Mouse (Mus musculus): ENCODE measurements around the gene Ppox.
A peak's percentile ranks its signal among the peaks of the same experiment; 100 is the strongest.
"Not testable (repeated sequence)": the region's sequence is repeated elsewhere in the genome, so short reads cannot be mapped to it uniquely, and the experiment has no call there.

Gene Ppox

GRCm38 (mm10) chr1:171245353-171245752 is 35.6 kb downstream of the Ppox start:
- no peak for DNase-seq (ENCODE audit: low spot score in 2 of 2)

DNA sequence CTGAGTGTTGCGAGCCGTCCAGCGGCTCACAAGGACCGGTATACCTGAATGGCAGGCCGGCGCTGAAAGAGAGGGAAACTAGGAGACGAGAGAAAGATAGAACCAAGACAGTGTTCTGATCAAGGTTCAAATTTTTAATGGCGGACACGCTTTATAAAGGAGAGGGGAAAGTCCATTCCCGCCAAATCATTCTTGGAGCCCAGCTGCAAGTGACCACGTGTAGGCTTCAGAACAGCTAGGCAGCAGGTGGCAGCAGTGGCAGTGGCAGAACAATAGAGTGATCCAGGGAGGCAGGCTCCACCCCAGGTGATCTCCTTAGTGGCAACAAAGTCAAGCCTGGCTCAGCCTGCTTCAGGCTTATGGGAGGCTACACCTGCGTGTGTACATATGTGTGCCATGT is 39.0 kb downstream of the Ppox start:
- DNase-seq (ENCODE audit: low spot score in 2 of 2): not testable (repeated sequence)

DNA sequence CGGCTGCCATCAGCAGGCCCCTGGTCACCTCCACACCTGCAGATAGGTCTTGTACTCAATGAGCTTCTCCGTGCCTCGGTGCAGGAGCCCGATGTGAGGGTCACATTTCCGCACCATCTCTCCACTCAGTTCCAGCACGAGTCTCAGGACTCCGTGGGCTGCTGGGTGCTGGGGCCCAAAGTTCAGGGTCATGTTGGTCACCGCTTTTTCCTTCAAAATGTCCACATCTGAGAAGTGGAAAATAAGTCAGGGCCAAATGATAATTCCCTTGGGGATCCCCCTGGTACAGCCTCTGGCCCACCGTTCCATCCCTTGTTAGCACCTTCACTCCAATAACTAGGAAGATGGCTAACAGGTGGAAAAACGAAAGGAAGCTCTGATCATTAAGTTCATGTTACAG is 40.1 kb downstream of the Ppox start:
- no peak for DNase-seq (ENCODE audit: low spot score in 2 of 2)

- no peak for DNase-seq (ENCODE audit: low spot score in 2 of 2)
Measured at GRCm38 (mm10) chr1:171239992-171240744, 40.8 kb downstream of the Ppox start.

DNA sequence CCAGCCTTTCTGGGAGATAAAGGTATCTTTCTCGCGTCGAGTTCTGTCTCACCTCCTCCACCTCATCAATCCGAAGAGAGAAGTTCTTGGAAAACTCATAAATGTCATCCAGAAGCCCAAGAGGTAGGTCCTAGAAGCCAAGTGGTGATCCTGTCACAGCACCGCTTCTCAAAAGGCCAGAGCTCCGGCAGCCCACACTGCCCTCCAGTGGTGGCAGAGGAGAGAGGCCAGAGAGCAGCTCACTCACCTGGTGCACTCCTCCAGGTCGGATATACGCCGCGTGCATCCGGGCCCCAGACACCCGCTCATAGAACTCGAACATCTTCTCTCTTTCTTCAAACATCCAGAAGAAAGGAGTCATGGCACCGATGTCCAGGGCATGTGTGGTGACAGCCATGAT is 42.5 kb downstream of the Ppox start:
- peak; percentile 41 to 48 for DNase-seq (ENCODE audit: low spot score in 2 of 2)

- no peak for DNase-seq (ENCODE audit: low spot score in 2 of 2)
Measured at GRCm38 (mm10) chr1:171237438-171237837, 43.5 kb downstream of the Ppox start.

- DNase-seq (ENCODE audit: low spot score in 2 of 2): no peak
Measured at GRCm38 (mm10) chr1:171235791-171236190, 45.2 kb downstream of the Ppox start.

- no peak for DNase-seq (ENCODE audit: low spot score in 2 of 2)
Measured at GRCm38 (mm10) chr1:171234538-171234937, 46.4 kb downstream of the Ppox start.

DNA sequence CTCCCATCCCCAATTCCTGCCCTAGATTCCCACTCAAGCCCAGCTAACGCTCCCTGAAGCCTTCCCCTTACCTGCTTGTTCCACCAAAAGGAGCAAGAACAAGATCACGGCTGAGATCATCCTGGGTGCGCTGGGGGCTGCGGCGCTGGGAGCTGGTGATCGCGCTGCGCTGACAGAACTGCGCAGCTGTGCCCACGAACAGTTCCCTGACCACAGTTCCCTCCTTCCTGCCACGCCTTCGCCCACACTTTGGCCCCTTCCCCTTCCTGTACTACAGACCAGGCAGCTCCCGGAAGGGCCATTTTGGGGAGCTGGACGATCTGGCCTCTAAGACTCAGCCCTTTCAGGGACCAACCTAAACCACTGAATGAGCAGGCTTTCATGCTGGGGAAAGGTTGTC is 46.9 kb downstream of the Ppox start, which contains the start of gene Fcer1g:
TSS of gene Fcer1g (minus strand) at position 240 of the 400 bp plus-strand sequence.
- DNase-seq (ENCODE audit: low spot score in 2 of 2): peak; percentile 41 to 44

DNA sequence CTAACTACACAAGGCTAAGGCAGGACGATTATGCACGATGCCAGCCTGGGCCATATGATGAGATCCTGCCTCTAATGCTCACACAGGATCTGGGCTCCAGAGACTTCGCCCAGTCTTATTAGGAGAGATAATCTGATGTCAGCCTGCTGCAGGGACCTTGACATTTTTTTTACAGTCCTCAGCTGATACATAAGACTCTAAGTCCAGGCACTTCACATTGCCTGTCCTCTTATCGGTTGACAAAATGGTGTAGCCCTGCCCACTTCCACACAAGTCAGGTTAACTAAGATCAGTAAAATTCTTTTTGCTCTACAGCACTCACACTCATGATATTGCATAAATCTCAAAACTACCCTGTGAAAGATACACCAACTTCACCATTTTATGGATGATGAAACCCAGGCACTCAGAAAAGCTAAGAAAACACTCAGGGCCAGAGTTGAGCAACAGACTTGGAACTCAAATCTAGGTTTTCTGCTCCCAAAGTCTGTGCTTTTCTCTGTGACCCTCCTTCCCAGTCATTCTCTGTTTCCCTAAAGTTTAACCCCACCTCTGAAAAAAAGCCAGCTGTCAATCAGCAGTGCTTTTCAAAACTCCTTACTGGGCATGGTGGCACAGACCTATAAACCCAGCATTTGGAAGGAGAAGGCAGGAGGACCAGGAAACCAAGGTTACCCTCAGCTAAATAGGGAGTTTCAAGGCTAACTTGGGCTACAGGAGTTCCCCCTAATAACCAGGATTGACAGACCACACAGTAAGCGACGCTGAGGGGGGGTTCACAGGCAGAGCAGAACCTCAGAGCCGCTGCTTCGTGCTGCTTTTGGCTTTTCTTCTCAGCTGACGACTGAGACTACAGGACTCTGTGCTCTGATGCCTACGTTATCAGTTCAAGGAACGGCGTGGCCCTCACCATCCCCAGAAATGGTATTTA is 47.9 kb downstream of the Ppox start:
- no peak for DNase-seq (ENCODE audit: low spot score in 2 of 2)

GRCm38 (mm10) chr1:171232348-171232747 is 48.6 kb downstream of the Ppox start:
- DNase-seq (ENCODE audit: low spot score in 2 of 2): no peak

- no peak for DNase-seq (ENCODE audit: low spot score in 2 of 2)
Measured at GRCm38 (mm10) chr1:171231844-171232243, 49.1 kb downstream of the Ppox start.

GRCm38 (mm10) chr1:171230215-171230614 is 50.8 kb downstream of the Ppox start:
- DNase-seq (ENCODE audit: low spot score in 2 of 2): no peak

DNA sequence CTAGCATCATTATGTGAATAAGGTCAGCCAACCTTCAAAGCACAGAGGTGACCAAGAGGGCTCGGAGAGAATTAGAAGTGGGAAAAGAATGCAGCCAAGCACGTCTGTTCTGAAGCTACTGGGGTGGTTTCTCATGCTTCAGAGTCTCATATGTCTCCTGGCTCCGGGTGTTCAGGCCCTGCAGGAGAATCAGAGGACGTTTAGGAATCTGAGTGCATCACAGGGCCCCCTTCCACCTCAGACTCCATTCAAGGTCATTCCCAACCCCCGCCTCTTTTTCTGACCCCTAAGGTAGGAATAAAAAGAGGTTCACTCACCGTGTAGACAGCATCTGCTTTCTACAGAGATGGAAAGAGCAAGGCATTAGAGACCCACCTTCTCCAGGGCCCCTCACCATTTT is 51.2 kb downstream of the Ppox start:
- DNase-seq (ENCODE audit: low spot score in 2 of 2): no peak

DNA sequence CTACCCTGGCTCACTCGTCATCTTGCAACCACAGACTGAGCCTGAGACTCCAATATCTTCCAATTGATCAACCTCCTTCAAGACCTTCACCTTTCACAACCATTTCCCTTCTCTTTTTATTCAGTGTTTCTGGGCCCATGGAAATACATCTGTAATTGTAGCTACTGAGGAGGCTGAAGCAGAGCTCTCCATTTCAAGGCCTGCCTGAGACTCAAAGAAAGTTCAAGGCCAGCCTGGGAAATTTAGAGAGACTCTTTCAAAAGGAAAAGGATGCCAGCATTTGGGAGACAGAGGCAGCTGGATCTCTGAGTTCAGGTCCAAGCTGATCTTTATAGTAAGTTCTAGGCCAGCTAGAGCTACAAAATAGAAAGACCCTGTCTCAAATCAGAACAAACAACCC is 53.1 kb downstream of the Ppox start:
- DNase-seq (ENCODE audit: low spot score in 2 of 2): no peak

DNA sequence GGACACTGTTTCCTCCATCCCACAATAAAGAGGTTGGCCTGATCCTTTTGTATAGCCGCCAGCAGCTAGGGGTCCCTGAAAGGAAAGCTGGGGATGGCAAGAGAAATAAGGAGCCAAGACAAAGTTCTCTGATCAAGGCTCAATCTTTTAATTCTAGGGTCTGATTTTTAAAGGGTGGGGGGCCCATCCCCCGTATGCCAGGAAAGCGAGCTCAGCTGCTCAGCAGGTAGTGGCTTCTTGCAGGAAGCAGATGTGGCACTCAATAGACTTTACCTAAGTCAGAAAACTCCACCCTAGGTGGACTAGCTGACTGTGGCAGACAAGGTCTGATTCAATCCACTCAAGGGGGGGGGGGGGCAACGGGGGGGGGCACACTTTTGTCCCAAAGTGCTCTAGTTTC is 54.2 kb downstream of the Ppox start:
- DNase-seq (ENCODE audit: low spot score in 2 of 2): no peak

All from spleen, postnatal 36 days (tissue).